In the genomic region with DNA sequence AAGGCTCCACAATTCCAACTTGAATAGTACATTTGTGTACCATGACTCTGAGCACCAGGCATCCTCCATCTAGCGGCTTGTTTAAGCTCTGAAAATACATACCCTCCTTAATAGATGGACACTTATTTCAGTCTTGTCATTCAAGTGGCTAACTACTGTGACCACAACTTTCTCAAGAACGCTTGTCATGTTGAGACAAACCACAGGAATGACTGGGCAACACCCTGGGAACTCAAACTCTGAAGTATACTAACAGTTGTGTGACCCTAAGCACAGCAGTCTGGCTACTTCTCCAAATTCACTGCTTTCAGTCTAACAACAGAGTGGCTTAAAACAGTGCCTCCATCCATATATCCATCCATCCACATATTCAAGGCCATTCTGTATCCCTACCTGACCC, we compare ENCODE assay signal across 17 mouse cellular contexts.
DNase-seq lines count a peak whose midpoint lies in the region.
"Had no signal": no experiment of that assay in that cellular context is flagged by ENCODE, and none has a peak within 500 bp of the region (broad histone marks: within the 10 kb centered on the region; RNA-seq: fewer than 3 reads in every experiment).

No protein-coding gene starts in this region.

- peak; percentile 54 to 61 for DNase-seq in lung, adult 18-20 months
- no peak for DNase-seq in lung, postnatal 14 days
- peak; percentile 46 for DNase-seq in fibroblast of lung, adult 2 months (ENCODE audit: low read depth)
- peak; percentile 64 for DNase-seq in lung, postnatal 36 days
- DNase-seq in cerebellum, adult 8-10 months = no peak
- no peak for DNase-seq in right cerebral cortex, postnatal 25 days
- DNase-seq in thymus, postnatal 4 days = no peak
- DNase-seq: adrenal gland, postnatal 14 days; cerebellum, adult 11 months; cerebellum, postnatal 14 days; embryo, embryonic 11 days; gastrocnemius, postnatal 10 days; heart, adult 2 months; heart, postnatal 4 days; kidney, adult 11 months; kidney, postnatal 14 days; thymus, postnatal 36 days had no signal

Comparison
In these comparisons a context has a peak if more than half of its experiments do, and no peak if none do; other contexts are left out.
1. DNase-seq: peak in lung, adult 18-20 months (2 of 2), fibroblast of lung, adult 2 months (single experiment) and lung, postnatal 36 days (single experiment); none in lung, postnatal 14 days (single experiment), cerebellum, adult 8-10 months (single experiment), right cerebral cortex, postnatal 25 days (single experiment) and thymus, postnatal 4 days (single experiment).